In the genomic region with DNA sequence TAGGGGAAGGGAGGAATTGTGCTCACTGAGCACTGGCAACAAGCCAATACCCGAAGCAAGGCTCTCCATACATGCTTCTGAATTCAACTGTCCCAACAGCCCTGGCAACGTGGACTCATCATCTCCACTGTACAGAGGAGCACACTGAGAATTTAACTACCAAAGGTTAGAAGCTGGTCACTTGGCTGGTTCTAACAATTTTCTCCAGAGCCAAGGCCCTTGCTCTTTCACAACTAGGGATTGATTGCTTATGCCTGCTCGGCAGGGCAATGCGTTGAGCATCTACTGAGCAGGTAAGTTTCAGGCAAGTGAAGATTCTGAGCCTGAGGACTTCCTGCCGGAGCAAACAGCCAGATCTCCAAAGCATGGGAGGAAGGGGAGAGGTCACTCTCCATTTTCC, we compare ENCODE assay signal across 35 mouse cellular contexts.
"Had no signal": no experiment of that assay in that cellular context is flagged by ENCODE, and none has a peak within 500 bp of the region (broad histone marks: within the 10 kb centered on the region; RNA-seq: fewer than 3 reads in every experiment).

No protein-coding gene starts in this region.

- H3K4me2 ChIP-seq: heart, embryonic 11.5 days; heart, embryonic 12.5 days; heart, embryonic 13.5 days; heart, embryonic 15.5 days; hindbrain, embryonic 12.5 days; hindbrain, embryonic 13.5 days; hindbrain, embryonic 14.5 days; hindbrain, embryonic 15.5 days; intestine, embryonic 15.5 days; kidney, embryonic 15.5 days had no signal

- H3K27me3 ChIP-seq: heart, embryonic 12.5 days; heart, embryonic 13.5 days; heart, embryonic 15.5 days; hindbrain, embryonic 12.5 days; hindbrain, embryonic 13.5 days; hindbrain, embryonic 15.5 days; intestine, embryonic 15.5 days; kidney, embryonic 15.5 days had no signal

- H3K9me3 ChIP-seq: heart, embryonic 10.5 days; heart, embryonic 12.5 days; heart, embryonic 13.5 days; heart, embryonic 15.5 days; hindbrain, embryonic 10.5 days; hindbrain, embryonic 12.5 days; hindbrain, embryonic 13.5 days; hindbrain, embryonic 15.5 days; intestine, embryonic 15.5 days; kidney, embryonic 15.5 days had no signal

- H3K9ac ChIP-seq: heart, embryonic 12.5 days; heart, embryonic 13.5 days; heart, embryonic 15.5 days; hindbrain, embryonic 12.5 days; hindbrain, embryonic 13.5 days; hindbrain, embryonic 14.5 days; hindbrain, embryonic 15.5 days; intestine, embryonic 15.5 days; kidney, embryonic 15.5 days had no signal

- H3K36me3 ChIP-seq: heart, embryonic 10.5 days; heart, embryonic 12.5 days; heart, embryonic 13.5 days; heart, embryonic 15.5 days; hindbrain, embryonic 10.5 days; hindbrain, embryonic 12.5 days; hindbrain, embryonic 13.5 days; hindbrain, embryonic 15.5 days; intestine, embryonic 15.5 days; kidney, embryonic 15.5 days had no signal

- H3K27ac ChIP-seq: heart, embryonic 10.5 days; heart, embryonic 13.5 days; heart, embryonic 15.5 days; hindbrain, embryonic 10.5 days; hindbrain, embryonic 12.5 days; hindbrain, embryonic 13.5 days; hindbrain, embryonic 14.5 days; hindbrain, embryonic 15.5 days; hindbrain, postnatal 0 days; intestine, embryonic 15.5 days; kidney, embryonic 15.5 days; kidney, postnatal 0 days; layer of hippocampus, adult 2 months; left cerebral cortex, adult 2 months had no signal

- DNase-seq: heart, postnatal 14 days; heart, postnatal 36 days; heart, postnatal 4 days; kidney, adult 11 months; kidney, adult 18-20 months; kidney, adult 2 months; kidney, adult 8-10 months; kidney, adult 9 months; kidney, postnatal 10 days; kidney, postnatal 14 days; kidney, postnatal 25 days; kidney, postnatal 36 days; kidney, postnatal 4 days; layer of hippocampus, adult 9-11 months; layer of hippocampus, postnatal 36 days had no signal

- ATAC-seq: hindbrain, embryonic 16.5 days; hindbrain, postnatal 0 days; inflammation-experienced regulatory T-cells, adult 6 months; intestine, embryonic 15.5 days; intestine, embryonic 16.5 days; intestine, postnatal 0 days had no signal

- H3K4me3 ChIP-seq: heart, embryonic 10.5 days; heart, embryonic 12.5 days; heart, embryonic 13.5 days; heart, embryonic 15.5 days; hindbrain, embryonic 10.5 days; hindbrain, embryonic 12.5 days; hindbrain, embryonic 13.5 days; hindbrain, embryonic 15.5 days; intestine, embryonic 15.5 days; kidney, embryonic 15.5 days; layer of hippocampus, adult 2 months; left cerebral cortex, adult 2 months had no signal
